Mouse (Mus musculus): ENCODE measurements around the gene St6galnac3.

Gene St6galnac3

GRCm38 (mm10) chr3:153690553-153690952 lies 34.4 kb downstream of the St6galnac3 start:
- no peak for ATAC-seq (ENCODE audit: low TSS enrichment)

- 0 out of 2 replicates have a peak, but pooled peaks have one; percentile 25 for ATAC-seq (ENCODE audit: low TSS enrichment)
Observed at GRCm38 (mm10) chr3:153689793-153690291, 35.1 kb downstream of the St6galnac3 start.

GRCm38 (mm10) chr3:153687896-153688295 lies 37.1 kb downstream of the St6galnac3 start:
- peak; percentile 29; the same call in 1 of the 2 replicates for ATAC-seq (ENCODE audit: low TSS enrichment)

- ATAC-seq (ENCODE audit: low TSS enrichment): no peak
Observed at GRCm38 (mm10) chr3:153684909-153685308, 40.1 kb downstream of the St6galnac3 start.

- ATAC-seq (ENCODE audit: low TSS enrichment): no peak
Observed at GRCm38 (mm10) chr3:153682303-153682702, 42.7 kb downstream of the St6galnac3 start.

- no peak for ATAC-seq (ENCODE audit: low TSS enrichment)
Observed at GRCm38 (mm10) chr3:153681720-153682119, 43.3 kb downstream of the St6galnac3 start.

GRCm38 (mm10) chr3:153675832-153676231 lies 49.1 kb downstream of the St6galnac3 start:
- ATAC-seq (ENCODE audit: low TSS enrichment): no peak

- no peak for ATAC-seq (ENCODE audit: low TSS enrichment)
Observed at GRCm38 (mm10) chr3:153675073-153675472, 49.9 kb downstream of the St6galnac3 start.

GRCm38 (mm10) chr3:153674359-153674758 lies 50.6 kb downstream of the St6galnac3 start:
- no peak for ATAC-seq (ENCODE audit: low TSS enrichment)

- ATAC-seq (ENCODE audit: low TSS enrichment): no peak
Observed at GRCm38 (mm10) chr3:153673451-153673850, 51.5 kb downstream of the St6galnac3 start.

- no peak for ATAC-seq (ENCODE audit: low TSS enrichment)
Observed at GRCm38 (mm10) chr3:153670953-153671674, 53.9 kb downstream of the St6galnac3 start.

GRCm38 (mm10) chr3:153669737-153670435 lies 55.1 kb downstream of the St6galnac3 start:
- ATAC-seq (ENCODE audit: low TSS enrichment): peak; percentile 47

- no peak for ATAC-seq (ENCODE audit: low TSS enrichment)
Observed at GRCm38 (mm10) chr3:153669329-153669728, 55.6 kb downstream of the St6galnac3 start.

GRCm38 (mm10) chr3:153668447-153669290 lies 56.3 kb downstream of the St6galnac3 start:
- ATAC-seq (ENCODE audit: low TSS enrichment): no peak

GRCm38 (mm10) chr3:153664696-153665095 lies 60.3 kb downstream of the St6galnac3 start:
- peak; percentile 35; the same call in 1 of the 2 replicates for ATAC-seq (ENCODE audit: low TSS enrichment)

- no peak for ATAC-seq (ENCODE audit: low TSS enrichment)
Observed at GRCm38 (mm10) chr3:153663841-153664427, 61.0 kb downstream of the St6galnac3 start.

- ATAC-seq (ENCODE audit: low TSS enrichment): no peak
Observed at GRCm38 (mm10) chr3:153662796-153663195, 62.2 kb downstream of the St6galnac3 start.

GRCm38 (mm10) chr3:153661927-153662326 lies 63.0 kb downstream of the St6galnac3 start:
- no peak for ATAC-seq (ENCODE audit: low TSS enrichment)

GRCm38 (mm10) chr3:153659575-153660168 lies 65.3 kb downstream of the St6galnac3 start:
- ATAC-seq (ENCODE audit: low TSS enrichment): no peak

GRCm38 (mm10) chr3:153658051-153658777 lies 66.8 kb downstream of the St6galnac3 start:
- peak; percentile 82 for ATAC-seq (ENCODE audit: low TSS enrichment)
